Mouse (Mus musculus): ENCODE measurements at regions not wholly inside any gene's neighbourhood (a gene's known extent, or its start where the extent isn't known, plus 50 kb on each side); places are given as distances from the start of the nearest gene placed in this dataset.
A peak's percentile ranks its signal among the peaks of the same experiment; 100 is the strongest.

- H3K4me3 ChIP-seq (ENCODE audit: low read depth, low read length) = no peak overlapping the region
- H3K36me3 ChIP-seq (ENCODE audit: control insufficient read depth, insufficient read depth, low read length) = no peaks in the 10 kb centered on the region
- no peak overlapping the region for H3K9ac ChIP-seq (ENCODE audit: low read length)
- H3K9me3 ChIP-seq (ENCODE audit: control insufficient read depth, low read length) = peaks cover 14% of the 10 kb centered on the region; the same call in 1 of the 2 replicates
- H3K27ac ChIP-seq (ENCODE audit: low read depth, low read length) = no peak overlapping the region
- H3K27me3 ChIP-seq (ENCODE audit: control insufficient read depth, insufficient read depth, low read length) = no peaks in the 10 kb centered on the region
- DNase-seq (ENCODE audit: low spot score, missing footprints) (peak; percentile 23), ATAC-seq (ENCODE audit: low FRiP score) (no peak)
- no peaks in the 10 kb centered on the region for H3K4me1 ChIP-seq (ENCODE audit: control insufficient read depth, insufficient read depth, low read length)
- H3K4me2 ChIP-seq = no peak overlapping the region
These were observed 179.9 kb downstream of the Xxylt1 start for GRCm38 (mm10) chr16:30901309-30901708.
